Mouse (Mus musculus) forebrain, embryonic 10.5 days (tissue): ENCODE results near the gene Cubn. TPM values are rescaled to one million over a fixed set of nuclear protein-coding genes. Genes with fewer than 3 reads are reported as not detected.

ENCODE experiments used
- DNase-seq: peaks from one replicate; pipeline ENCODE4 v3.0.0-alpha.2; 2017; ENCODE audit warnings: low spot score; ENCODE audit errors: extremely low spot score
- H3K27ac ChIP-seq: fragments of 300-500 bp; sonication (generic); 2 replicates; pipeline ENCODE4 v1.5.1; 2016; ENCODE audit warnings: mild to moderate bottlenecking
- H3K27me3 ChIP-seq: fragments of 300-500 bp; sonication (generic); 2 replicates; pipeline ENCODE4 v1.6.1; 2016; ENCODE audit warnings: mild to moderate bottlenecking; ENCODE audit not compliant: poor library complexity, severe bottlenecking
- H3K36me3 ChIP-seq: fragments of 300-500 bp; sonication (generic); replicated peaks from 2 replicates; pipeline ENCODE4 v1.6.1; 2016; ENCODE audit warnings: mild to moderate bottlenecking, moderate library complexity
- H3K4me1 ChIP-seq: fragments of 300-500 bp; sonication (generic); 2 replicates; pipeline ENCODE4 v1.6.1; 2016
- H3K4me3 ChIP-seq: fragments of 300-500 bp; sonication (generic); 2 replicates; pipeline ENCODE4 v1.5.1; 2016; ENCODE audit warnings: mild to moderate bottlenecking, moderate library complexity
- H3K9me3 ChIP-seq: fragments of 300-500 bp; sonication (generic); 2 replicates; pipeline ENCODE4 v1.6.1; 2016; ENCODE audit warnings: mild to moderate bottlenecking, moderate library complexity
- WGBS: fragments of 180-500 bp; shearing (Covaris S2); methylation state at CpG from one replicate; pipeline ENCODE4 v1.1.7; 2016; 5-methylcytosine and 5-hydroxymethylcytosine counted together
- polyA plus RNA-seq: library from polyadenylated mRNA; unstranded; fragments of >200 nt; fragmentation: Nextera tagmentation; extraction: Ambion mirVana; gene quantifications from 2 replicates; pipeline ENCODE4 v1.2.1, GENCODE M21; 2016

The Cubn gene
- polyA plus RNA-seq, 1 experiment from 2014 or later: 0.40 TPM

DNA sequence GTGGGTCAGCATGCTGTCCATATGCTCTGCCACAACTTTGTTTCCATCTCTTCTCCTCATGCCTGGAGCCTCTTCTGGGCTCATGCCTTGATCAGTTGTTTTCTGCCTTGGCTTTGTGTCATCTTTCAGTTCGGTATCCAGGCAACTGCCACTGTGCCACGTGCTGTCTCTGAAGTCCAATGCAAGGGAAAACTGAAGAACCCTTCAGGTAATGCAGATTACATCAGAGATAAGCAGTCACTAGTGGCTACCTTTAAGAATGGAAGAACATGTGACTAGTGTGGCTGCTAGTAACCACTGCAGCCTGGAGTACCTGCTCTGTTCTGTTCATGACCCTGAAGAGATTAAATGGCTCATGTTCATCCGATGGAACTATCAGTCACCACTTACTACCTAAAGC is 123.1 kb downstream of the Cubn start:
- Histone ChIP-seq H3K4me1 (peaks cover 43% of the 10 kb centered on the region), H3K36me3 (no peaks in the 10 kb centered on the region), H3K27ac (peak overlapping the region; percentile 46; the same call in 1 of the 2 replicates), H3K27me3 (no peaks in the 10 kb centered on the region), H3K9me3 (no peaks in the 10 kb centered on the region), H3K4me3 (no peak overlapping the region)
- no peak for DNase-seq
- WGBS: 83% methylated on average over 3 of the region's 3 CpGs

GRCm38 (mm10) chr2:13357885-13358552 is 133.6 kb downstream of the Cubn start:
- Histone ChIP-seq H3K9me3 (no peaks in the 10 kb centered on the region), H3K27ac (peak overlapping the region; percentile 21), H3K36me3 (no peaks in the 10 kb centered on the region), H3K4me3 (no peak overlapping the region), H3K27me3 (no peaks in the 10 kb centered on the region), H3K4me1 (peaks cover 24% of the 10 kb centered on the region)
- no peak for DNase-seq
- 74% methylated on average over 7 of the region's 7 CpGs for WGBS

- Histone ChIP-seq H3K4me1 (peaks cover 5% of the 10 kb centered on the region), H3K9me3 (no peaks in the 10 kb centered on the region), H3K4me3 (no peak overlapping the region), H3K27me3 (no peaks in the 10 kb centered on the region), H3K36me3 (no peaks in the 10 kb centered on the region), H3K27ac (no peak overlapping the region)
- no peak for DNase-seq
- 90% methylated on average over 3 of the region's 3 CpGs for WGBS
Measured at GRCm38 (mm10) chr2:13352775-13353174, 138.8 kb downstream of the Cubn start.

DNA sequence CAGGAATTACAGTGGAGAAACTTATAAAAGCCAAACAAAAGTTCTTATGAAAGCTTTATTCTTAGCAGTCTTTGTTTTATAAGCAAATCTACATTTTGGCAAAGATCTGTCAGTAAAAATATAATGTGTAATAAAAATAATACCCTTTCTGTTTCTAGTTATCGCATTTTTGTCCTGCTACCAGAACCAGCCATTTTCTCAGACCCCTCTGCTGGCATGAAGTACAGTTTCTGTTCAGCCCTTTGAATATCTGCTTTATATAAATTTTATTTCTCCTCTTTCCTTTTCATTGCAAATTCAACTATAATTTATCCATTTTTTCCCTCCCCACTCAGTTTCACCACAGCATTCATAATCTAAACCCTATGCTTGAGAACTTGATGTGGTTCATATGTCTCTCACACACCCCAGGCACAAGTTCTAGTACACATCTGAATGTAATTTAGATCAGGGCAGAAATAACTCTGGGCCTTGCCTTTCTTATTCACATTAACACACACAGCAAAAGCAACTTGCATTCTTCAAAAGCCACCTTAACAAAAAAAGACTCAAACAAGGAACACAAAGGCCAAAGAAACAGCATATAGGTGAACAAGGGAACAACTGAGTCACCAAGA is 139.4 kb downstream of the Cubn start:
- no peak for DNase-seq
- Histone ChIP-seq H3K9me3 (no peaks in the 10 kb centered on the region), H3K27me3 (no peaks in the 10 kb centered on the region), H3K4me1 (no peaks in the 10 kb centered on the region), H3K27ac (no peak overlapping the region), H3K36me3 (no peaks in the 10 kb centered on the region), H3K4me3 (no peak overlapping the region)
- WGBS: 95% methylated on average over 1 of the region's 1 CpGs

GRCm38 (mm10) chr2:13342325-13342926 is 149.2 kb downstream of the Cubn start:
- Histone ChIP-seq H3K4me3 (no peak overlapping the region), H3K36me3 (no peaks in the 10 kb centered on the region), H3K27me3 (no peaks in the 10 kb centered on the region), H3K9me3 (0 out of 2 replicates have a peak, but pooled peaks cover 2% of the 10 kb centered on the region), H3K4me1 (peaks cover 11% of the 10 kb centered on the region), H3K27ac (no peak overlapping the region)
- no peak for DNase-seq
- 65% methylated on average over 7 of the region's 7 CpGs for WGBS

DNA sequence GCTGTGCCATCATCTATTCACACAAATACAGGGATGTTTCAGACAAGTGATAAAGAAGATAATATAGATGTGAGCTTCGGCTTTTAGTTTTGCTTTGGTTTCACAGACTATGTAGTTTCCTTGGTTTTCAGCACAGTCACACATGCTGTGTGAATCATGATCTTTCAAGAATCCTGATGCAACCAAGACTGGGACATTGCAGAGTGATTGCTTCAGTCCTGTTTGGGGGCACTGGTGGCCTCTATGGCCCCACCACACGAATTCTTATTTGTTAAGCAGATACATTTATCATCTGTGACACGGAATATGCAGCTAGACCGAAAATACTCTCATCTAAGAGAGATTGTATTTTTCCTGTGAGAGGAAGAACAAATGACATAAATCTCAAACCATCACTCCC is 156.2 kb downstream of the Cubn start:
- DNase-seq: no peak
- WGBS: 93% methylated on average over 4 of the region's 4 CpGs
- H3K4me3 ChIP-seq: no peak overlapping the region

DNA sequence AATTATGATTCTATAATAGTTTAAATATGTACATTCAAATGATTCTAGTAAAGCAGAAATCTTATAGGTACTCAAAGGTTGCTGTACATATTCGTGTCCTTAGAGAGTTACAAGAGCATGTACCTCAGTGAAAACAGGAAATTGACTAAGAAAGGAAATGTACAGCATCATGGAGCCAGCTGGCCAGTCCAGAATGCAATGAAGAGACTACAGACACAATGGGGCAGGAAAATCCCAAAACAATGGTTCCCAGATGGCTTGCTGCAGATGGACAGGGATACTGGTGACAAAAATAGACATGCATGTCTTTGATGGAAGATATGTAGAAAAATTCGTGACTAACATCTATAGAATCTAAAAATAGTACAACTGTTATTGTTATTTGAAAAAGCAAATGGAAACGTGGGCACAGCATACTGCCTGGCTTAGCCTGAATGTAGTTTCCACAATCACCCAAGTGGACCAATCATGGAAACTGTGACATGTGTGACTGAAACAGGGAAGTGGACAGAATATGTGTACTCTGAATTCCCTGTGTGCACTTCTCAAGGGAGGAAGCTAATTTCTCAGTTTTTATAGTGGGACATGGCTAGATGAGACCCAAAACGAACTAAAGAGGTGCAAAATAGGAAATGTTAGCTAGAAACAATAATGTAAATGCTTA is 161.7 kb downstream of the Cubn start:
- Histone ChIP-seq H3K27me3 (no peaks in the 10 kb centered on the region), H3K27ac (no peak overlapping the region), H3K9me3 (no peaks in the 10 kb centered on the region), H3K4me1 (0 out of 2 replicates have a peak, but pooled peaks cover 4% of the 10 kb centered on the region), H3K36me3 (no peaks in the 10 kb centered on the region), H3K4me3 (no peak overlapping the region)
- no peak for DNase-seq
- WGBS: 68% methylated on average over 4 of the region's 4 CpGs

More for the DNA sequence above, 156.2 kb downstream of the Cubn start:
- Histone ChIP-seq H3K36me3 (no peaks in the 10 kb centered on the region), H3K27me3 (no peaks in the 10 kb centered on the region), H3K27ac (no peak overlapping the region), H3K9me3 (no peaks in the 10 kb centered on the region), H3K4me1 (0 out of 2 replicates have a peak, but pooled peaks cover 3% of the 10 kb centered on the region)

DNA sequence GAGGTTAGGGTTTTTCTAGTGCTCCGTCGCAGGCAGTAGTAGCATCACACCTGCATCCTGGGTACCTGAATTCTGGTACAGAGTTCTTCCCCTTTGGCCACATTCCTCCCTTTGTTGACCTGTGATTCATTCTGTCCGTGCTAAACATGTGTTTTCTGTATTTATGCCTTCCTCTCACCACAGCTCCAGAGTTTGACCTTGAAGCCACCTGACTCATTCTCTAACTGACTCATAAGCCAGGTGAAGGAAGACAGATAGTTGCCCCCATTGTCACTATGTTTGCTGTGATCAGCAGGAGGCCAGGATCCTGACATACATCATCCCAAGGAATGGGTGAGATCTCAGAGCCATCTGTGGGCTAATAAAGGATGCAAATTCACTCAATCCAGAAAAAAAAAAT is 188.2 kb downstream of the Cubn start:
- no peaks in the 10 kb centered on the region for H3K27me3 ChIP-seq
- no peak for DNase-seq
- H3K4me1 ChIP-seq: peaks cover 7% of the 10 kb centered on the region; the same call in 1 of the 2 replicates
- no peak overlapping the region for H3K27ac ChIP-seq
- H3K9me3 ChIP-seq: no peaks in the 10 kb centered on the region
- WGBS: 81% methylated on average over 3 of the region's 3 CpGs
- H3K36me3 ChIP-seq: no peaks in the 10 kb centered on the region
- H3K4me3 ChIP-seq: no peak overlapping the region

DNA sequence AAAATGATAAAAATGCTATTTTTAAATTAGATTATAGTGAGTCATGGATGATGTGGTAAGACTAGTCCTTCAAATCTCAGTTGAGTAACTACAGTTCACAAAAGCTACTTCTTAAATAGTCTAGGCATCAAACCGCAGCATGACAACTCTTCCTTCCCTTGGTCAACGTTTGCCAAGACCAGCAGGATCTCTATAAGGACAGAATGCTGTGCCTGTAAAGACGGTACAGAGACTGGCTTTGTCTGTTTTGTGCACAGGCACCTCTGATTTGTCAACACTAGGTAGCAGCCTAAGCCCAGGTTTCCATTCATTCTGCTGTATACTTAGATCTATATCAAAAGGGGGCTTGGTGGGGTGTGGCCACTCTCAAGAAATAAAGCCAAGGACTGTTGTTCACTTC is 192.6 kb downstream of the Cubn start:
- H3K27me3 ChIP-seq: no peaks in the 10 kb centered on the region
- no peaks in the 10 kb centered on the region for H3K9me3 ChIP-seq
- H3K4me3 ChIP-seq: no peak overlapping the region
- WGBS: 39% methylated on average over 3 of the region's 3 CpGs
- H3K36me3 ChIP-seq: no peaks in the 10 kb centered on the region
- DNase-seq: peak; percentile 23
- peaks cover 7% of the 10 kb centered on the region; the same call in 1 of the 2 replicates for H3K4me1 ChIP-seq
- no peak overlapping the region for H3K27ac ChIP-seq

DNA sequence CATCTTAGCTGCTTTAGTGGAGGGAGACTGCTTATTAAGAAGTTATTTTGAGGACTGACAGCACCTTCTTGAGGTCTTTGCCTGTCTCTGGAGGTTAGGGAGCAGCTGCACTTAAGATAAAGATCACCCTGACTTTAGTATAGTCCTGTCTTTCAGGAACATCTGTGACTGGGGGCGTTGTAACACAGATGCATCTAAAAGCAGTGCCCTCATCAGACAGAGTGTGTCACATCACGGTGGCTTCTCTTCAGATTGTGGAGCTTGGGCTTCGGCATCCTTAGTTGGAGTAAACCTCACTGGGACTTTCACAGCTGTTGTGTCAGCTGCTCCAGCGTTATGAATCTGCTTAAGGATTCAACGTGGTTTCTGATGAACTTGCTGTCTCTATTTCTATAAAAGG is 193.9 kb downstream of the Cubn start:
- 77% methylated on average over 5 of the region's 5 CpGs for WGBS
- DNase-seq: no peak
- no peak overlapping the region for H3K27ac ChIP-seq
- H3K4me1 ChIP-seq: peaks cover 7% of the 10 kb centered on the region; the same call in 1 of the 2 replicates
- no peaks in the 10 kb centered on the region for H3K36me3 ChIP-seq
- H3K4me3 ChIP-seq: no peak overlapping the region
- no peaks in the 10 kb centered on the region for H3K27me3 ChIP-seq
- no peaks in the 10 kb centered on the region for H3K9me3 ChIP-seq

GRCm38 (mm10) chr2:13290661-13291060 is 201.0 kb downstream of the Cubn start:
- H3K36me3 ChIP-seq: no peaks in the 10 kb centered on the region
- WGBS: 7% methylated on average over 1 of the region's 1 CpGs
- no peaks in the 10 kb centered on the region for H3K9me3 ChIP-seq
- H3K4me3 ChIP-seq: no peak overlapping the region
- DNase-seq: no peak
- no peaks in the 10 kb centered on the region for H3K4me1 ChIP-seq
- no peak overlapping the region for H3K27ac ChIP-seq
- H3K27me3 ChIP-seq: no peaks in the 10 kb centered on the region

DNA sequence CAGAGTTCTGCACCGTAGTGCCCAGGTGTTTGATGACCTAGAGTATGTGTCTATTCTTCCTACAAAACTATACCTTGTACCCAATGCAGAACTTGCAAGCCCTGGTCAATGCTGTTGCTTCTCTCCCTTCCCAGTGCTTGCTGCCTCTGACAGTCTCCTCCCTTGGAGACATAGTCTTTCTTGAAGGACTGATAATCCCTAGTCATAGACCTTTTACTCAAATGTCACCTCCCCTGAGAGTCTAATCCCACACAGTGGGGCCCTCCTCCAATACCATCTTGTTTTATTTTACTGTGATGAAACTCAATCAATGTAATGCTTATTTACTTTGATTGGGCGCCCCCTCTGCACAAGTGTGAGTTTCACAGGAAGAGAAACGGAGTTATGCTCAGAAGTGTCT is 201.5 kb downstream of the Cubn start:
- Histone ChIP-seq H3K27me3 (no peaks in the 10 kb centered on the region), H3K4me3 (no peak overlapping the region), H3K36me3 (no peaks in the 10 kb centered on the region), H3K9me3 (no peaks in the 10 kb centered on the region), H3K27ac (no peak overlapping the region), H3K4me1 (no peaks in the 10 kb centered on the region)
- 76% methylated on average over 3 of the region's 3 CpGs for WGBS
- DNase-seq: no peak
